12 mouse cellular contexts compared by ENCODE assay signal in genomic region chr10:107905274-107906034, GRCm38 (mm10). TPM values are rescaled to one million over a fixed set of nuclear protein-coding genes. Genes with fewer than 3 reads are reported as not detected.
A peak's percentile ranks its signal among the peaks of the same experiment; 100 is the strongest.
DNase-seq lines count a peak whose midpoint lies in the region; ATAC-seq and TF ChIP-seq lines count a peak whose summit lies in the region.
"Had no signal": no experiment of that assay in that cellular context is flagged by ENCODE, and none has a peak within 500 bp of the region (broad histone marks: within the 10 kb centered on the region; RNA-seq: fewer than 3 reads in every experiment).

No protein-coding gene starts in this region.

- H3K4me2 ChIP-seq in intestine, embryonic 16.5 days (ENCODE audit: low read depth, low read length), result no peak overlapping the region
- H3K4me2 ChIP-seq in hindbrain, postnatal 0 days (ENCODE audit: low read depth, low read length), result no peak overlapping the region
- H3K4me2 ChIP-seq: liver, embryonic 13.5 days had no signal

- intact Hi-C loops in heart, postnatal 25 days (cut with DNase I), result loop anchor here (1.0 to 10.0 kb wide), 2 partner anchors 14 to 971 kb away; no protein-coding TSS in a partner anchor

- no peaks in the 10 kb centered on the region for H3K36me3 ChIP-seq in intestine, embryonic 16.5 days (ENCODE audit: control insufficient read depth, insufficient read depth, low read length)
- H3K36me3 ChIP-seq in hindbrain, postnatal 0 days (ENCODE audit: insufficient read depth, low read length), result no peaks in the 10 kb centered on the region
- H3K36me3 ChIP-seq: liver, embryonic 13.5 days had no signal

- no peak for TF ChIP-seq CTCF in hindbrain, postnatal 0 days (IDR thresholded peaks at IDR 0.05; ENCODE audit: low read depth)

- peak; percentile 24 to 27 for DNase-seq in heart, adult 9 months (ENCODE audit: low spot score in 2 of 2)
- DNase-seq in heart, postnatal 25 days (ENCODE audit: low spot score), result no peak
- peak; percentile 5 for DNase-seq in kidney, postnatal 14 days
- DNase-seq in kidney, postnatal 4 days, result no peak
- DNase-seq in NIH3T3 (ENCODE audit: low read depth), result peak; percentile 94
- no peak for DNase-seq in hindbrain, postnatal 0 days (ENCODE audit: low spot score)
- no peak for DNase-seq in right cerebral cortex, postnatal 14 days
- DNase-seq: cerebellum, adult 9-11 months; forebrain, postnatal 0 days; liver, embryonic 13.5 days; thymus, adult 18-20 months had no signal

- ATAC-seq in intestine, embryonic 16.5 days, result no peak
- no peak for ATAC-seq in hindbrain, postnatal 0 days
- ATAC-seq: forebrain, postnatal 0 days had no signal

- H3K9me3 ChIP-seq in intestine, embryonic 16.5 days (ENCODE audit: control insufficient read depth, low read length), result no peaks in the 10 kb centered on the region
- H3K9me3 ChIP-seq in hindbrain, postnatal 0 days (ENCODE audit: low read length), result 0 out of 2 replicates have a peak, but pooled peaks cover 6% of the 10 kb centered on the region
- H3K9me3 ChIP-seq: liver, embryonic 13.5 days had no signal

- H3K4me1 ChIP-seq in intestine, embryonic 16.5 days (ENCODE audit: control insufficient read depth, insufficient read depth, low read length), result 0 out of 2 replicates have a peak, but pooled peaks cover 4% of the 10 kb centered on the region
- no peaks in the 10 kb centered on the region for H3K4me1 ChIP-seq in hindbrain, postnatal 0 days (ENCODE audit: insufficient read depth, low read length)
- H3K4me1 ChIP-seq: liver, embryonic 13.5 days had no signal

- WGBS in intestine, embryonic 16.5 days, result 56% methylated on average over 7 of the region's 7 CpGs
- 88% methylated on average over 7 of the region's 7 CpGs for WGBS in hindbrain, postnatal 0 days

- H3K4me3 ChIP-seq in intestine, embryonic 16.5 days (ENCODE audit: low read length), result no peak overlapping the region
- H3K4me3 ChIP-seq in hindbrain, postnatal 0 days (ENCODE audit: low read length), result no peak overlapping the region
- H3K4me3 ChIP-seq: liver, embryonic 13.5 days had no signal

- H3K9ac ChIP-seq in intestine, embryonic 16.5 days (ENCODE audit: low read depth, low read length), result no peak overlapping the region
- H3K9ac ChIP-seq in hindbrain, postnatal 0 days (replicated peaks; ENCODE audit: low read length), result no peak overlapping the region
- H3K9ac ChIP-seq: forebrain, postnatal 0 days; liver, embryonic 13.5 days had no signal

- H3K27ac ChIP-seq in intestine, embryonic 16.5 days (ENCODE audit: low read length), result peak overlapping the region; percentile 8; the same call in 1 of the 2 replicates
- H3K27ac ChIP-seq in hindbrain, postnatal 0 days, result no peak overlapping the region
- H3K27ac ChIP-seq: liver, embryonic 13.5 days had no signal

- no peaks in the 10 kb centered on the region for H3K27me3 ChIP-seq in intestine, embryonic 16.5 days (replicated peaks; ENCODE audit: control insufficient read depth, insufficient read depth, low read length)
- no peaks in the 10 kb centered on the region for H3K27me3 ChIP-seq in hindbrain, postnatal 0 days (ENCODE audit: insufficient read depth, low read length)
- H3K27me3 ChIP-seq: liver, embryonic 13.5 days had no signal

RNA-seq across cellular contexts. Expression of gene Otogl, which starts 6.5 kb away (rescaled TPM):
- under 1 TPM; 0.03 to 0.05 TPM for total RNA-seq in heart, postnatal 25 days (2021)
- polyA plus RNA-seq in intestine, embryonic 16.5 days (2015; fragmentation: Nextera tagmentation; extraction: Ambion mirVana), result 0.02 TPM in 2 replicates
- total RNA-seq in hindbrain, postnatal 0 days (2014; rRNA removed), result 0.04 and 0.16 TPM in 2 replicates
- polyA plus RNA-seq in hindbrain, postnatal 0 days (2015; fragmentation: Nextera tagmentation; extraction: Ambion mirVana), result 0.04 and 0.08 TPM in 2 replicates

Comparison
In these comparisons a context has a peak if more than half of its experiments do, and no peak if none do; other contexts are left out.
1. DNase-seq: peak in heart, adult 9 months (2 of 2), kidney, postnatal 14 days (single experiment) and NIH3T3 (single experiment); none in heart, postnatal 25 days (single experiment), kidney, postnatal 4 days (0 of 2), hindbrain, postnatal 0 days (single experiment) and right cerebral cortex, postnatal 14 days (single experiment).